Mouse (Mus musculus): ENCODE results near the gene Dynlt1c. TPM values are rescaled to one million over a fixed set of nuclear protein-coding genes. Genes with fewer than 3 reads are reported as not detected.

The Dynlt1c gene
- polyA plus RNA-seq, 1 experiment from 2014 or later: 60.2 TPM

Other genes with a start within 250 kb of the Dynlt1c start
- 511 and 514 TPM in 2 replicates for gene Dynlt1b, start 171.6 kb upstream of the Dynlt1c start, polyA plus RNA-seq (2015; fragmentation: Nextera tagmentation; extraction: Ambion mirVana)
- 249 and 255 TPM in 2 replicates for gene Dynlt1f, start 54.2 kb downstream of the Dynlt1c start, polyA plus RNA-seq (2015; fragmentation: Nextera tagmentation; extraction: Ambion mirVana)
- 0.31 and 0.48 TPM in 2 replicates for gene Sytl3, start 57.4 kb downstream of the Dynlt1c start, polyA plus RNA-seq (2015; fragmentation: Nextera tagmentation; extraction: Ambion mirVana)
- gene Ezr, start 181.1 kb downstream of the Dynlt1c start, polyA plus RNA-seq (2015; fragmentation: Nextera tagmentation; extraction: Ambion mirVana): 51.5 and 60.4 TPM in 2 replicates